Mouse (Mus musculus): ENCODE data around the gene Tlcd2.

DNA sequence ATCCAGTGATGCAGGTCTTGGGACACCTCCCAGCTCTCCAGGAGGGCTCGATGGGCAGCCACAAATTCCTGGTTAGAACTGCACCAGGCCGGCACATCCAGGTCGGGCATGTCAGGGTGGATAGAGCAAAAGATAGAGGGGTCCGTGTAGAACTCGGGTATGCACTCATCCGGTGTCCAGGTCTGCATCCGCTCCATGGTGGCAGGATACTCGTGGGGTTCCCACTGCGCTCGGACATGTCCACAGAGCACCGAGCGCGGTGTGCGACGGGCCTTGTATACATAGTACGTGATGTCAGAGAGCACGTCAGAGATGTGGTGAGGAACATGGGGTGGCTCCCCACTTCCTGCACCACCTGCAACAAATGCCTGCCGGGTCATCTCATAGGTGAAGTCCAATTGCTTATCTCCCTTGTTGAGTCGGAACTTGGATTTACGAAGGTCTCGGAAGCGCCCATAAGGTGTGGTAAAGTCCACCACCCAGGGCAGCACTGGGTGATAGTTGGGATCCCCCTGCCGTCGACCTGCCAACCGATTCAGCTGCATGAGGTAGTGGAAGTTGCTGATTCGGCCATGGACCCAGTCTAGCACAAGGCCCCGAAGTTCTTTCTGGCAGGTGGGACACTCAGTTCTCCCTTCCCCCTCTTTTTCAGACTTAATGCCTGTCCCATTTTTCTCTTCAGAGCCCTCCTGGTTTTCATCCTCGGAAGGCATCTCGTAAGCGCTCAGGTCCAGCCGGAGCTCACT, 8.5 kb upstream of the Tlcd2 start:
- TF ChIP-seq NRF1 (IDR thresholded peaks at IDR 0.05; ENCODE audit: low read depth, low read length) (no peak), ETS1 (conservative IDR thresholded peaks at IDR 0.05; ENCODE audit: low read depth, low read length) (no peak)
